Mouse (Mus musculus): ENCODE measurements at regions not wholly inside any gene's neighbourhood (a gene's known extent, or its start where the extent isn't known, plus 50 kb on each side); places are given as distances from the start of the nearest gene placed in this dataset.

DNA sequence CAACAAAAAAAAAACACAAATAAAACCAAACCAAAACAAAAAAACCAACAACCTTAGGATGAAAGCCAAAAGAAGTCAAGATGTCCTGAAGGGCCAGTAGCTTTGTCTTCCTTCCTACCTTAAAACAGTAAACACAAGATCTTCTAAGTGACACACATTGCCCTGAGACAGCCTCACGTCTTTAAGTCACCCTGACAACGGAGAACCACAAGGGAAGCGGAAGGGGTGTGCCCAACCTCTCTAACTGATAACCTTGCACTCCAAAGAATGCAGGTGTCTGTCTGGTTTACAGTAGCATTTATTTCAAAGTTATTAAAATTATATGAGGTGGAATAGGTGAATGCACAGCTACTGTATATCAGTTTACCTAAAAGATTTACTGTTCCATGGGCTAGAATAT lies 105.7 kb upstream of the Pcgf5 start:
- Histone ChIP-seq H3K9ac (no peak overlapping the region), H3K27ac (no peak overlapping the region), H3K9me3 (ENCODE audit: control insufficient read depth, low read length) (no peaks in the 10 kb centered on the region), H3K27me3 (ENCODE audit: control insufficient read depth, insufficient read depth, low read length) (no peaks in the 10 kb centered on the region), H3K4me2 (replicated peaks) (no peak overlapping the region), H3K4me1 (replicated peaks; ENCODE audit: control insufficient read depth, insufficient read depth, low read length) (no peaks in the 10 kb centered on the region), H3K4me3 (replicated peaks; ENCODE audit: low read length) (no peak overlapping the region), H3K36me3 (replicated peaks; ENCODE audit: control insufficient read depth, insufficient read depth) (no peaks in the 10 kb centered on the region)
- 88% methylated on average over 3 of the region's 3 CpGs for WGBS
- ATAC-seq (ENCODE audit: low FRiP score) (no peak), DNase-seq (ENCODE audit: low spot score) (no peak)

DNA sequence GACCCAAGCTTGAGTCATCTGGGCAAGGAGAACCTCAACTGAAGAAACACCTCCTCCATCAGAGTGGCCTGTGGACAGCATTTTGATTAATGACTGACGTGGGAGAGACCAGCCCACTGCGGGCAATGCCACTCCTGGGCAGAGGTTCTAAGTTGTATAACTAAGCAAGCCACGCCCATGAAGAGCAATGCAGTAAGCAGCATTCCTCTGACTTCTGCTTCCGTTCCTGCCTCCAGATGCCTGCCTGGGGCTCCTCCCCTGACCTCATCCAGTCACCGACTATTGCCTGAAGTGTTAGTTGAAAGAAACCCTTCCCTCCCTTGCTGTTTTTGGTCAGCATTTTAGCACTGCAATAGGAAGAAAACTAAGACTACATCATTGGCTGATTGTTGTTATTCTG lies 105.2 kb upstream of the Pcgf5 start:
- Histone ChIP-seq H3K36me3 (replicated peaks; ENCODE audit: control insufficient read depth, insufficient read depth) (no peaks in the 10 kb centered on the region), H3K27ac (no peak overlapping the region), H3K4me3 (replicated peaks; ENCODE audit: low read length) (no peak overlapping the region), H3K9ac (no peak overlapping the region), H3K27me3 (ENCODE audit: control insufficient read depth, insufficient read depth, low read length) (no peaks in the 10 kb centered on the region), H3K4me1 (replicated peaks; ENCODE audit: control insufficient read depth, insufficient read depth, low read length) (no peaks in the 10 kb centered on the region), H3K9me3 (ENCODE audit: control insufficient read depth, low read length) (no peaks in the 10 kb centered on the region), H3K4me2 (replicated peaks) (no peak overlapping the region)
- DNase-seq (ENCODE audit: low spot score) (no peak), ATAC-seq (ENCODE audit: low FRiP score) (no peak)
- whole genome bisulfite sequencing, result 81% methylated on average over 5 of the region's 5 CpGs

DNA sequence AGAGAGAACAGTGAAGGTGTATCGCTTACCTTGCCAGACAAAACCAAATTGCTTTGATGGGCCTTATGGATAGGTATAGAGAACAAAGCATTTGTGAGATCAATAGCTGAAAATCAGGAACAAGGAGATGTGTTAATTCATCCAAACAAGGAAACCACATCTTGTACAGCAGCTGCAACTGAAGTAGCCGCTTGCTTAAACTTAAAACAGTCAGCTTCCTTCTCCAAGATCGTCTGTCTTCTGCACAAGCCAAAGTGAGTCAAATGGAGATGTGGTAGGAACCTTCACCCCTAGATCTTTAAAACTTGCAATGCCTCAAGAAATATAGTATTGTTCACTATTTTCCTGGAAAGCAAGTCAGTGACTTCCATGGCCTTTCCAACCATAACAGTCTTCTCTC lies 95.6 kb upstream of the Pcgf5 start:
- no peaks in the 10 kb centered on the region for H3K36me3 ChIP-seq (replicated peaks; ENCODE audit: control insufficient read depth, insufficient read depth)
- H3K4me3 ChIP-seq (replicated peaks; ENCODE audit: low read length), result no peak overlapping the region
- 95% methylated on average over 3 of the region's 3 CpGs for WGBS
- H3K9ac ChIP-seq, result no peak overlapping the region
- DNase-seq (ENCODE audit: low spot score) (no peak), ATAC-seq (ENCODE audit: low FRiP score) (no peak)
- H3K4me1 ChIP-seq (replicated peaks; ENCODE audit: control insufficient read depth, insufficient read depth, low read length), result no peaks in the 10 kb centered on the region
- no peaks in the 10 kb centered on the region for H3K9me3 ChIP-seq (ENCODE audit: control insufficient read depth, low read length)
- H3K4me2 ChIP-seq (replicated peaks), result no peak overlapping the region
- H3K27ac ChIP-seq, result no peak overlapping the region
- no peaks in the 10 kb centered on the region for H3K27me3 ChIP-seq (ENCODE audit: control insufficient read depth, insufficient read depth, low read length)

DNA sequence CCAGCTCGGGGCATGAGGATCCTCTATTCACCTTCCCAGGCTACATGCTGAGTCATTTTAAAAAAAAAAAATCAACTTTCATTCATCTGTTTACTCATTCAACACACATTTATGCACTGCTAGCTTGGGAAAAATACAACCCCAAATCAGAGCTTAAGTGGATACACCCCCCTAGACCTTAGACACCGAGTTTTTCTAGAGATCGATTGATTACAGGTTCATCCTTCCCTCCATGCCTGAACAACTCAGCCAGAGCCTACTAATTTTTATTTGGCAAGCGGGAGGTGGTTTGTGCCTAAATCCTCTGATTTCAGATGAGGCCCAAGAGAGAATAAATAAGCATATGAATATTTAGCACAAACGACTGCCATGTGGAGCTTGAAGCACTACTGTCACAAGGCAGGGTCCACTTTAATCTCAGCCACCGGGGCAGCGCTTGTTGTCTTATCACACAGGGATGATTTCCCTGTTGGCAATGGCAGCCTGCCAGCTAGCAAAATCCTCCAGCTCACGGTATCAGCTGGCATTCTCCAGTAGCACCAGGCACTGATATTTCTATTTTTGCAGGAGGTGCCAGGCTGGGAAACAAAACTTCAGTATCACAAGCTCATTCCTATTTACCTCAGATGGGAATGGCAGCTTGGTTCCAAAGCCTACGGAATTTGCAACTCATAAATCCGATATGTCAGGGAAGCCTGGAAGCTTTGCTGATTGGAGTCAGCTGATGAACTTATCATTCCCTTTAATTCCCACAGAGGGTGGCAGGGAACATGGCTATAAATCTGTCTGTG lies 90.2 kb upstream of the Pcgf5 start:
- DNase-seq (ENCODE audit: low spot score), result no peak
- Histone ChIP-seq H3K27me3 (ENCODE audit: control insufficient read depth, insufficient read depth, low read length) (no peaks in the 10 kb centered on the region), H3K9me3 (ENCODE audit: control insufficient read depth, low read length) (no peaks in the 10 kb centered on the region), H3K4me3 (replicated peaks; ENCODE audit: low read length) (no peak overlapping the region), H3K36me3 (replicated peaks; ENCODE audit: control insufficient read depth, insufficient read depth) (no peaks in the 10 kb centered on the region), H3K4me2 (replicated peaks) (no peak overlapping the region), H3K9ac (no peak overlapping the region), H3K4me1 (replicated peaks; ENCODE audit: control insufficient read depth, insufficient read depth, low read length) (no peaks in the 10 kb centered on the region), H3K27ac (no peak overlapping the region)
- no peak; the same call in 1 of the 2 replicates for ATAC-seq (ENCODE audit: low FRiP score)
- WGBS, result 61% methylated on average over 10 of the region's 10 CpGs

DNA sequence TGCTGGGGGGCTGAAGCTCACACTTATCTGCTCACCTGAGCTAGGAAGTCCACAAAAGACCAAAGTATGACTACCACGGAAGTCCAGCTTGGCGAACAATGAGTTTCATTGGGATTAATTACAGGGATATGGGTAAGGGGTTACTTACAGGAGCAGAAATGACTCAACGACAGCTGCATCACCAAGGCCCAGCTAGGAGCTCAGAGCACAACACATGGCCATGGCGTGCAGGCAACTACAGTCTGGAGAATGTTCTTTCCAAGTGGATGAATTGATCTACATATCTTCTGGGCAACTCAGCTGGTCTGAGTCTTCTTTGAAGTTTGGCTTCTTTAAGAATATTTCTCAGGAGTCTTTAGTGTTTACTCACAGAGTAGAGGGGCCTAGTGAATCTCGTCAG lies 86.3 kb upstream of the Pcgf5 start:
- ATAC-seq (ENCODE audit: low FRiP score) (no peak), DNase-seq (ENCODE audit: low spot score) (no peak)
- Histone ChIP-seq H3K36me3 (replicated peaks; ENCODE audit: control insufficient read depth, insufficient read depth) (no peaks in the 10 kb centered on the region), H3K27ac (no peak overlapping the region), H3K27me3 (ENCODE audit: control insufficient read depth, insufficient read depth, low read length) (no peaks in the 10 kb centered on the region), H3K4me1 (replicated peaks; ENCODE audit: control insufficient read depth, insufficient read depth, low read length) (no peaks in the 10 kb centered on the region), H3K4me3 (replicated peaks; ENCODE audit: low read length) (no peak overlapping the region), H3K4me2 (replicated peaks) (no peak overlapping the region), H3K9me3 (ENCODE audit: control insufficient read depth, low read length) (no peaks in the 10 kb centered on the region), H3K9ac (no peak overlapping the region)
- WGBS, result 90% methylated on average over 5 of the region's 5 CpGs

DNA sequence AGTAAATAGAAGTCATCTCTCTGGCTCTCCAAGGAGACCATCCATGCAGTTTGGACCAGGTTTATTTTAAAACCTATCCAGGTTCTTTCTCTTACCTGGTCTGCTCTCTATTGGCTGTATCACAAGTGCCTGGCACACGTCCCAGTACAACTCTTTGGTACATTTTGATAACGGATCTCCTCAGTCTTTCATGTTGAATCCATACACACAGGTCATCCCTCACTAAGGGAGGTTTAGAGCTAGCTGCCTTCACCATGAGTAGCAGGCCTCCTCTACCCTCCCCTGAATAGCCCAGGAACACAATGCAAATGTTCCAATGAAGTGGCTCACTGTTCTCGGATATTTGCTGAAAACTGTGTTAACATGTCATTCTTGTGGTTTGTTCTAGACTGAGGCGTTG lies 84.2 kb upstream of the Pcgf5 start:
- ATAC-seq (ENCODE audit: low FRiP score) (no peak), DNase-seq (ENCODE audit: low spot score) (no peak)
- Histone ChIP-seq H3K9me3 (ENCODE audit: control insufficient read depth, low read length) (no peaks in the 10 kb centered on the region), H3K27me3 (ENCODE audit: control insufficient read depth, insufficient read depth, low read length) (no peaks in the 10 kb centered on the region), H3K4me3 (replicated peaks; ENCODE audit: low read length) (no peak overlapping the region), H3K27ac (no peak overlapping the region), H3K4me2 (replicated peaks) (no peak overlapping the region), H3K9ac (no peak overlapping the region), H3K4me1 (replicated peaks; ENCODE audit: control insufficient read depth, insufficient read depth, low read length) (no peaks in the 10 kb centered on the region), H3K36me3 (replicated peaks; ENCODE audit: control insufficient read depth, insufficient read depth) (no peaks in the 10 kb centered on the region)
- WGBS, result 87% methylated on average over 4 of the region's 4 CpGs

DNA sequence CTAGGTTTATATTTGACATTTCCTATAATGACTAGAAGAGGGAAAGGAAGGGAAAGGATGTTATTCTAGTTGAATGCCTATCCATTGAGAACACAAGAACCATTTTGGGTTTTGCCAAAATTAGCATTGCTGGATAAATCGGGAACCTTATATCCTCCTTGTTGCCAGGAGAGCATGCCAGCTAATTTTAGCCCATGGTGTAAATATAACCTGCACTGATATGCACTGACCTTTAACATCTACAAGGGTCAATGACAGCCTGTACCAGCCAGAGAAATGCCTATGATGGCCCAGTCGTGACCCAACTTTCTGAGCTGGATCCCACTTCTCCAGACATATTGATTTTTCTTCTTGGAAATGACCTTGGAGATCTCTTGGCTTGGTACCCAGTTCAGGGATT lies 83.7 kb upstream of the Pcgf5 start:
- Histone ChIP-seq H3K4me1 (replicated peaks; ENCODE audit: control insufficient read depth, insufficient read depth, low read length) (no peaks in the 10 kb centered on the region), H3K27ac (no peak overlapping the region), H3K9ac (no peak overlapping the region), H3K36me3 (replicated peaks; ENCODE audit: control insufficient read depth, insufficient read depth) (no peaks in the 10 kb centered on the region), H3K4me3 (replicated peaks; ENCODE audit: low read length) (no peak overlapping the region), H3K4me2 (replicated peaks) (no peak overlapping the region), H3K9me3 (ENCODE audit: control insufficient read depth, low read length) (no peaks in the 10 kb centered on the region), H3K27me3 (ENCODE audit: control insufficient read depth, insufficient read depth, low read length) (no peaks in the 10 kb centered on the region)
- ATAC-seq (ENCODE audit: low FRiP score), result no peak
- no peak for DNase-seq (ENCODE audit: low spot score)
- 91% methylated on average over 2 of the region's 2 CpGs for WGBS

DNA sequence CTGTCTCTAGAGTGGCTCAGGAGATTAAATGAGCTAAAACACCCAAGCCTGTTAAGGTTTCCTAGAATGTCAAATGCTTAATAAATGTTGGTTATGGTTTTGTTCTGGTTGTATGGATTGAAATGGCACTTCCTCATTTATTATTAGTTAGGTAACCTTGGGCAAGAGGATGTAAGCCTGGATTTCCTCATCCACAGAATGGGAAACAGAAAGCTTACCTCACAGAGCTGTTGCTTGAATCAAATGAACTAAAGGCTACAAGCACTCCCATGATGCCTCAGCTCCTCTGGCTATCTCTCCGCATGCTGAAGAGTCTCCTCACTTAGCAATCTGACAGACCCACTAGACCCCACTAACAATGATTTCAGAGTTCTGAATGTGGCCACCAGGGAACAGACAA lies 82.8 kb upstream of the Pcgf5 start:
- ATAC-seq (ENCODE audit: low FRiP score), result no peak
- WGBS, result 86% methylated on average over 1 of the region's 1 CpGs

DNA sequence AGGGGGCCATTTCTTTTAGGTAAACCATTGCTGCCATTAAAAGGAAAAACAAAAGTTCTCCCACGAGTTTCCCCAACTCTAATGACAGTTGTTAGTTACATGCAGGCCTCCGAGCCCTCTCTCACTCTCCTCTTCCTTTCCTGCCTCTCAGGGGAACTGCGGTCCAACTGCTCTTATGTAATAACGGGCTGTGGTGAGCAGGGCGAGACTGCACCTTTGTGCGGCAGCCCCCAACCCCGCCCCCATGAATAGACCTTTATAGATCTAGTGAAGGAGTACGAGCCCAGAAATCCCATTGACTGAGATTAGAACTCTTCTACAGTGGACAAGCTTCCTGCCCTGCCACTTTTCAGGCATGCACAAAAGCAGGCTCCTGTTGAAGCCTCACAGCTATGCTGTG lies 81.8 kb upstream of the Pcgf5 start:
- Histone ChIP-seq H3K27ac (no peak overlapping the region), H3K4me2 (replicated peaks) (no peak overlapping the region), H3K9me3 (ENCODE audit: control insufficient read depth, low read length) (no peaks in the 10 kb centered on the region), H3K9ac (no peak overlapping the region), H3K4me3 (replicated peaks; ENCODE audit: low read length) (no peak overlapping the region), H3K27me3 (ENCODE audit: control insufficient read depth, insufficient read depth, low read length) (no peaks in the 10 kb centered on the region), H3K4me1 (replicated peaks; ENCODE audit: control insufficient read depth, insufficient read depth, low read length) (no peaks in the 10 kb centered on the region), H3K36me3 (replicated peaks; ENCODE audit: control insufficient read depth, insufficient read depth) (no peaks in the 10 kb centered on the region)
- DNase-seq (ENCODE audit: low spot score) (no peak), ATAC-seq (ENCODE audit: low FRiP score) (no peak)
- 61% methylated on average over 8 of the region's 8 CpGs for WGBS

More for the DNA sequence above, 82.8 kb upstream of the Pcgf5 start:
- no peak overlapping the region for H3K9ac ChIP-seq
- no peak overlapping the region for H3K4me3 ChIP-seq (replicated peaks; ENCODE audit: low read length)
- no peak overlapping the region for H3K4me2 ChIP-seq (replicated peaks)
- no peaks in the 10 kb centered on the region for H3K27me3 ChIP-seq (ENCODE audit: control insufficient read depth, insufficient read depth, low read length)
- H3K36me3 ChIP-seq (replicated peaks; ENCODE audit: control insufficient read depth, insufficient read depth), result no peaks in the 10 kb centered on the region
- H3K27ac ChIP-seq, result no peak overlapping the region
- H3K4me1 ChIP-seq (replicated peaks; ENCODE audit: control insufficient read depth, insufficient read depth, low read length), result no peaks in the 10 kb centered on the region
- H3K9me3 ChIP-seq (ENCODE audit: control insufficient read depth, low read length), result no peaks in the 10 kb centered on the region
- DNase-seq (ENCODE audit: low spot score), result no peak

DNA sequence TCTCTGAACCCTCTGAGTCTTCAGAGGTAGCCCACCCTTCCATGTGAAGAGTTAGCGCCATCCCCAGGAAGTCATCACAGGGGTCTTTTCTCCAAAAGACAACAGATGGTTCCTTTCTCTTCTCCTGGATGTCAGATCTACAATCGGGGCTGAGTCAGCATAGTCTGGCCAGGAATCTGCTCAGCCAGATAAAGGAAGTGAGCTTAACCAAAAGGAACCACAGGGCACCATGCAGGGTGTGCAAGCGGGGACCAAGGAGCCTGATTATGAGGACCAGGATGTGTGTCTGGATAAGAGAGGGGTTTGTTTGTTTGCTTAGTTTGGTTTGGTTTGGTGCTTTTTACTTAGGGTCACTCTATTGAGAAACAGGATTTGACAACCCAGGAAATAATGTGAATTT lies 74.6 kb upstream of the Pcgf5 start:
- no peak overlapping the region for H3K4me2 ChIP-seq (replicated peaks)
- H3K4me1 ChIP-seq (replicated peaks; ENCODE audit: control insufficient read depth, insufficient read depth, low read length), result no peaks in the 10 kb centered on the region
- H3K27me3 ChIP-seq (ENCODE audit: control insufficient read depth, insufficient read depth, low read length), result no peaks in the 10 kb centered on the region
- ATAC-seq (ENCODE audit: low FRiP score) (no peak), DNase-seq (ENCODE audit: low spot score) (no peak)
- H3K4me3 ChIP-seq (replicated peaks; ENCODE audit: low read length), result no peak overlapping the region
- no peaks in the 10 kb centered on the region for H3K9me3 ChIP-seq (ENCODE audit: control insufficient read depth, low read length)
- H3K36me3 ChIP-seq (replicated peaks; ENCODE audit: control insufficient read depth, insufficient read depth), result no peaks in the 10 kb centered on the region
- no peak overlapping the region for H3K9ac ChIP-seq
- 35% methylated on average over 3 of the region's 3 CpGs for WGBS
- H3K27ac ChIP-seq, result no peak overlapping the region
